Mouse (Mus musculus) intestine, postnatal 0 days (tissue): ENCODE measurements around the gene Prune1. TPM values are rescaled to one million over a fixed set of nuclear protein-coding genes. Genes with fewer than 3 reads are reported as not detected.
"Not testable (repeated sequence)": the region's sequence is repeated elsewhere in the genome, so short reads cannot be mapped to it uniquely, and the experiment has no call there.

Source experiments
- ATAC-seq: fragments of 200-750 bp; cut with Nextera tagmentation; 2 replicates; pipeline ENCODE4 v1.8.0; 2017; ENCODE audit warnings: mild to moderate bottlenecking, moderate TSS enrichment, moderate library complexity
- H3K27ac ChIP-seq: fragments of 300-500 bp; sonication (generic); 2 replicates; pipeline ENCODE4 v1.5.1; 2014; ENCODE audit warnings: mild to moderate bottlenecking, low read depth, low read length, moderate library complexity
- H3K27me3 ChIP-seq: fragments of 300-500 bp; sonication (generic); replicated peaks from 2 replicates; pipeline ENCODE4 v1.6.1; 2014; ENCODE audit warnings: low read length, mixed read lengths; ENCODE audit not compliant: control insufficient read depth, insufficient read depth
- H3K36me3 ChIP-seq: fragments of 300-500 bp; sonication (generic); 2 replicates; pipeline ENCODE4 v1.6.1; 2014; ENCODE audit warnings: mild to moderate bottlenecking, moderate library complexity; ENCODE audit not compliant: control insufficient read depth, insufficient read depth
- H3K4me1 ChIP-seq: fragments of 300-500 bp; sonication (generic); replicated peaks from 2 replicates; pipeline ENCODE4 v1.6.1; 2014; ENCODE audit warnings: antibody characterized with exemption, low read length, mixed read lengths; ENCODE audit not compliant: control insufficient read depth, insufficient read depth
- H3K4me2 ChIP-seq: fragments of 300-500 bp; sonication (generic); replicated peaks from 2 replicates; pipeline ENCODE4 v1.6.1; 2014; ENCODE audit warnings: low read depth, mild to moderate bottlenecking, moderate library complexity
- H3K4me3 ChIP-seq: fragments of 300-500 bp; sonication (generic); 2 replicates; pipeline ENCODE4 v1.5.1; 2014; ENCODE audit warnings: low read depth, low read length
- H3K9ac ChIP-seq: fragments of 300-500 bp; sonication (generic); 2 replicates; pipeline ENCODE4 v1.6.1; 2014; ENCODE audit warnings: mild to moderate bottlenecking, low read depth, low read length
- H3K9me3 ChIP-seq: fragments of 300-500 bp; sonication (generic); 2 replicates; pipeline ENCODE4 v1.6.1; 2016; ENCODE audit warnings: mixed run types; ENCODE audit not compliant: control insufficient read depth
- CTCF ChIP-seq: sonication (generic); IDR thresholded peaks from 2 replicates; pipeline ENCODE4 v1.5.1; 2016; ENCODE audit warnings: low read depth, mild to moderate bottlenecking, control low read depth, antibody characterized with exemption, moderate library complexity
- WGBS: fragments of 180-500 bp; shearing (Covaris S2); extraction: QIAGEN DNeasy Blood & Tissue Kit; methylation state at CpG from one replicate; pipeline ENCODE4 v1.1.7; 2014; 5-methylcytosine and 5-hydroxymethylcytosine counted together
- polyA plus RNA-seq: library from polyadenylated mRNA; unstranded; fragments of >200 nt; fragmentation: Nextera tagmentation; extraction: Ambion mirVana; gene quantifications from 2 replicates; pipeline ENCODE4 v1.2.1, GENCODE M21; 2015

The Prune1 gene
- polyA plus RNA-seq, 1 experiment from 2014 or later = 9.2 TPM

DNA sequence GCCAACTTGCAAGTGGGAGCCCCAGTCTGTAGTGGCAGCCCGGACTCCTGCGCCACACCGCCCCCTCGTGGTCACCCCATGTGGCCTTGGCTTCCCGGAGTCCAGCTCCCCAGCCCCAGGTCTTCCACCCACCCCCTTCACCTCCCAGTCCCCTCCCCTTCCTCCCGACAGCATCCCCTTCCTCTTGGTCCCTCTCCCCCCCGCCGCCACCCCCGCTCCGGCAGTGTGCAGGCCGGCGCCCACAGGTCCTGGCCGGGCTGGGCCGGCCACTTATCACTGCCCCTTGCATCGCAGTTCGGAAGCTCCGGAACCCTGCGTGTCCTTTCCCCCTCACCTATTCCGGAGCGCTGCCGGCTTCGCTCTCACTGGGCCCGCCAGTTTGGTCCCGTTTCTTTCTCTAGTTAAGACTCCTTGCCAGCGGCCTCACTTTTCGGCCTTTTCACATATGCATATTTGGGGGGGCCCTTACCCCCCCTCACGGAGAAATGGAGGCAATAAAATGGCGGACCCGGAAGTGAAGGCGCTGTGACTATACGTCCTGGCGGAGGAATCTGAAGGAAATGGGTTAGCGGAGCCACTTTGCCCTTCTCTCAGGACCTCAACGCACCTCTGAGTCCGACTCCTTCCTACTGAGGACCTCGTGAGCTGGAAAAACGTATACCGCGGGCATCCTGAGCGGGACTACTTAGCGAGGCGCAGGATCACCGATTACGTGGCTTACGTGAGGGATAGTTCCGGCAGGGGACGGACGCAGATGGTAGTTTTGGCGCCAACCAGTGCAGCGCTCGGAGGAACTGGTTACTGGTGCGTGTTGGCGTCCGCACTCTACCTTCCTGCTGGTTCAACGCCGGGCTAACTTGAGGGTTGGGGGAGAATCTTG lies 64.4 kb downstream of the Prune1 start, which contains the start of gene Gabpb2:
TSS of gene Gabpb2 (minus strand) at position 662 of the 880 bp plus-strand sequence.
- Histone ChIP-seq H3K4me2 (peak within 1 kb of the TSS; percentile 65), H3K9me3 (no peaks in the 10 kb centered on the region), H3K4me1 (0 out of 2 replicates have a peak, but pooled peaks cover 4% of the 10 kb centered on the region), H3K4me3 (peak within 1 kb of the TSS; percentile 87), H3K27ac (peak within 1 kb of the TSS; percentile 99), H3K27me3 (no peaks in the 10 kb centered on the region), H3K36me3 (peaks cover 17% of the 10 kb centered on the region), H3K9ac (peak within 1 kb of the TSS; percentile 97)
- WGBS = under 1% methylated on average over 54 of the region's 56 CpGs
- TF ChIP-seq CTCF = peak; percentile 94
- ATAC-seq = peak; percentile 86

DNA sequence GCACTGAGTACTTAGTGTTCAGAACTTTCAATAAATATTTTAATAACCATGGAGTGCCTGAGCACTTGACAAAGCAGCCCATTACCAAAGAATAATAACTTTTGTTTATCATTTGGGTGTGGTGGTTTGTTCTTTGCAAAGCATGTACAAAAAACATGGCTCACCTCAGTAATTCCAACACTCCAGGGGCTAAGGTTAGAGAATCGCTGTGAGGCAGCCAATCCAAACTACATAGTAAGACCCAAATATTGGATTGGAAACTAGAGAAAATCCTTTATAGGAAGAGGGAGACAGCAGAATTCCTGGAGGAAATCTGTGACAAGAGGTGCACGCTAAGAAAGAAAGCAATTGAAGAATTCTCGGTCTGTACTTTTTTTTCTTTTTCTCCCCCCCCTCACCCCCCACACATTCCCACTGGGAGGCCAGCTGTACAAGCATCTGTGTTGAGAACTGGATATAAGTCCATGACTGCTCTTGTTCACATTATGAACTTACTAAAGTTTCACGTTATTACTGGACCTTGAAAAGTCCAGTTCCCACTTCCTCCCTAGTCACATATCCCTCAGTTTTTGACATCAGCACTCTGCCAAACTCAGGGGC lies 65.1 kb downstream of the Prune1 start:
- no peak for TF ChIP-seq CTCF
- Histone ChIP-seq H3K9me3 (no peaks in the 10 kb centered on the region), H3K4me2 (peak overlapping the region; percentile 65), H3K27ac (peak overlapping the region; percentile 99; the same call in 1 of the 2 replicates), H3K36me3 (peaks cover 17% of the 10 kb centered on the region), H3K4me3 (peak overlapping the region; percentile 87), H3K4me1 (0 out of 2 replicates have a peak, but pooled peaks cover 4% of the 10 kb centered on the region), H3K9ac (peak overlapping the region; percentile 97), H3K27me3 (no peaks in the 10 kb centered on the region)
- peak; percentile 11; the same call in 1 of the 2 replicates for ATAC-seq
- 11% methylated on average over 4 of the region's 4 CpGs for WGBS

- no peaks in the 10 kb centered on the region for H3K27me3 ChIP-seq
- H3K4me3 ChIP-seq = no peak overlapping the region
- 93% methylated on average over 1 of the region's 1 CpGs for WGBS
- H3K36me3 ChIP-seq = peaks cover 13% of the 10 kb centered on the region; the same call in 1 of the 2 replicates
- no peak overlapping the region for H3K4me2 ChIP-seq
- no peak for ATAC-seq
- 0 out of 2 replicates have a peak, but pooled peaks cover 4% of the 10 kb centered on the region for H3K4me1 ChIP-seq
- H3K9ac ChIP-seq = no peak overlapping the region
- no peaks in the 10 kb centered on the region for H3K9me3 ChIP-seq
- no peak for TF ChIP-seq CTCF
- no peak overlapping the region for H3K27ac ChIP-seq
Measured at GRCm38 (mm10) chr3:95213609-95213975, 68.3 kb downstream of the Prune1 start.

DNA sequence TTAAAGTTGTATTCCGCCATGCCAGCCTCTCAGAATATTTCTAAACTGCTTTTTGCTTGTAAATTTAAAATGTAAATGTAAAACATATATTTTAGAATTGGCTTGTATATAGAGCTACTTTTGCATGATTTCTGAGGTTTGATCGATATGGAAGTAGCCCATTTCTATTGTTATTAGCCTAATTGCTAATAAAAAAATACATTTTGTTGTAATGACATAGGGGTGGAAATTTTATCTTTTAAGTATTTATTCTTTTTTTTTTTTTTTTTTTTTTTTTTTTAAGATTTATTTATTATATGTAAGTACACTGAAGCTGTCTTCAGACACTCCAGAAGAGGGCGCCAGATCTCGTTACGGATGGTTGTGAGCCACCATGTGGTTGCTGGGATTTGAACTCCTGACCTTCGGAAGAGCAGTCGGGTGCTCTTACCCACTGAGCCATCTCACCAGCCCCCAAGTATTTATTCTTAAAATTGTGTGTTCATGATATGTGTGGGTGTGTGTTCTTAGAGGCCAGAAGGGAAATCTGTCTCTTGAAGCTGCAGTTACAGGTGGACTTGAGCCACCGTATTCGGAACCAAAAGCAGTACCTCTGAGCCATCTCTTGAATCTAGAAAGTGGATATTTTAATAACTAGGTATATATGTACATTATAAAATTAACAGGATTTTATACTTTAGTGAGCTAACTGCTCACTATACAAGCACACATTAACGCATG lies 68.8 kb downstream of the Prune1 start:
- peaks cover 19% of the 10 kb centered on the region; the same call in 1 of the 2 replicates for H3K36me3 ChIP-seq
- not testable (repeated sequence) for H3K9me3 ChIP-seq, ATAC-seq

DNA sequence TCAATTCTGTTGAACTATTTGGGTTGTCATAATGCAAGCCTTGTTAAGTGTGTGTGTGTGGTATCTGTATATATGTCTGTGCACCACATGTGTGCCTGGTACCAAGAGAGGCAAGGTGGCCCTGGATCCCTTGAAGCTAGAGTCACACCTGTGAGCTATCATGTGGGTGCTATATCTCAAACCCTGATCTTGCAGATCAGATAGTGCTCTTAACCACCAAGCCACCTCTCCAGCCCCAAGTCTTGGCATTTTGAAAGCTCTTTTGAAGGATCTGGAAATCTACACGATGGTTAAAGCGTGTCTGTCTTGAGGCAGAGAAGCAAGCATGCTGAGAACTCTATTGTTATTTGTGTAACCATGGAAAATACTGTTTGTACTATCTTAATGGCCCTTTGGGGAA lies 71.3 kb downstream of the Prune1 start:
- 83% methylated on average over 2 of the region's 2 CpGs for WGBS
- no peak overlapping the region for H3K27ac ChIP-seq
- no peak for TF ChIP-seq CTCF
- no peak overlapping the region for H3K4me3 ChIP-seq
- no peaks in the 10 kb centered on the region for H3K27me3 ChIP-seq
- peaks cover 29% of the 10 kb centered on the region; the same call in 1 of the 2 replicates for H3K36me3 ChIP-seq
- H3K9ac ChIP-seq = no peak overlapping the region
- ATAC-seq = no peak
- no peaks in the 10 kb centered on the region for H3K4me1 ChIP-seq
- no peaks in the 10 kb centered on the region for H3K9me3 ChIP-seq
- no peak overlapping the region for H3K4me2 ChIP-seq

More for the DNA sequence above, 68.8 kb downstream of the Prune1 start:
- not testable (repeated sequence) for H3K4me2 ChIP-seq, H3K9ac ChIP-seq, H3K27ac ChIP-seq, H3K27me3 ChIP-seq, H3K4me1 ChIP-seq, H3K4me3 ChIP-seq
- WGBS = 95% methylated on average over 7 of the region's 10 CpGs

GRCm38 (mm10) chr3:95208286-95208685 lies 73.6 kb downstream of the Prune1 start:
- Histone ChIP-seq H3K4me3 (no peak overlapping the region), H3K27ac (no peak overlapping the region), H3K27me3 (no peaks in the 10 kb centered on the region), H3K9ac (no peak overlapping the region), H3K9me3 (no peaks in the 10 kb centered on the region), H3K4me2 (no peak overlapping the region), H3K36me3 (peaks cover 37% of the 10 kb centered on the region), H3K4me1 (no peaks in the 10 kb centered on the region)
- TF ChIP-seq CTCF = no peak
- no peak for ATAC-seq
- 66% methylated on average over 4 of the region's 4 CpGs for WGBS
